Mouse (Mus musculus) c-Kit-positive CD71-positive TER-119-positive erythroid progenitor cells, embryonic 14.5 days (primary cell): ENCODE data around the gene Ncoa7.
"Not testable (repeated sequence)": the region's sequence is repeated elsewhere in the genome, so short reads cannot be mapped to it uniquely, and the experiment has no call there.

Experiments
- DNase-seq: peaks from one replicate; pipeline ENCODE4 v3.0.0-alpha.2; 2013; ENCODE audit warnings: low spot score

Ncoa7 gene

GRCm38 (mm10) chr10:30666580-30666979 lies 136.5 kb downstream of the Ncoa7 start:
- DNase-seq: no peak

- DNase-seq: peak; percentile 11
Observed at GRCm38 (mm10) chr10:30660564-30661328, 142.4 kb downstream of the Ncoa7 start.

- DNase-seq: no peak
Observed at GRCm38 (mm10) chr10:30655655-30656054, 147.5 kb downstream of the Ncoa7 start.

GRCm38 (mm10) chr10:30647681-30648080 lies 155.4 kb downstream of the Ncoa7 start:
- no peak for DNase-seq

- DNase-seq: no peak
Observed at GRCm38 (mm10) chr10:30638216-30638615, 164.9 kb downstream of the Ncoa7 start.

GRCm38 (mm10) chr10:30636474-30637154 lies 166.5 kb downstream of the Ncoa7 start:
- DNase-seq: not testable (repeated sequence)

- peak; percentile 44 for DNase-seq
Observed at GRCm38 (mm10) chr10:30632718-30633117, 170.4 kb downstream of the Ncoa7 start.

GRCm38 (mm10) chr10:30629977-30630376 lies 173.1 kb downstream of the Ncoa7 start:
- DNase-seq: no peak

GRCm38 (mm10) chr10:30629513-30629912 lies 173.6 kb downstream of the Ncoa7 start, which contains the start of gene Hint3:
Gene Hint3 (minus strand): TSS chr10:30629632.
- DNase-seq: no peak

- not testable (repeated sequence) for DNase-seq
Observed at GRCm38 (mm10) chr10:30628444-30628843, 174.7 kb downstream of the Ncoa7 start.

- DNase-seq: no peak
Observed at GRCm38 (mm10) chr10:30627548-30627947, 175.6 kb downstream of the Ncoa7 start.

- no peak for DNase-seq
Observed at GRCm38 (mm10) chr10:30624161-30625019, 178.7 kb downstream of the Ncoa7 start.

GRCm38 (mm10) chr10:30622928-30623327 lies 180.2 kb downstream of the Ncoa7 start:
- DNase-seq: no peak

GRCm38 (mm10) chr10:30618918-30619210 lies 184.3 kb downstream of the Ncoa7 start:
- DNase-seq: no peak

GRCm38 (mm10) chr10:30618091-30618917 lies 184.8 kb downstream of the Ncoa7 start:
- DNase-seq: peak; percentile 98

- no peak for DNase-seq
Observed at GRCm38 (mm10) chr10:30613039-30613438, 190.1 kb downstream of the Ncoa7 start.

- peak; percentile 52 for DNase-seq
Observed at GRCm38 (mm10) chr10:30609614-30610013, 193.5 kb downstream of the Ncoa7 start.

GRCm38 (mm10) chr10:30608109-30608508 lies 195.0 kb downstream of the Ncoa7 start:
- no peak for DNase-seq

GRCm38 (mm10) chr10:30600542-30600966 lies 202.6 kb downstream of the Ncoa7 start, which contains the start of gene Trmt11:
Gene Trmt11 (minus strand): TSS chr10:30600749.
- peak; percentile 85 for DNase-seq

GRCm38 (mm10) chr10:30600094-30600534 lies 203.0 kb downstream of the Ncoa7 start:
- DNase-seq: no peak

GRCm38 (mm10) chr10:30587037-30587436 lies 216.1 kb downstream of the Ncoa7 start:
- DNase-seq: no peak
